Mouse (Mus musculus) heart, adult 2 months (tissue): Measurements from ENCODE around the gene Ahcyl2. TPM values are rescaled to one million over a fixed set of nuclear protein-coding genes. Genes with fewer than 3 reads are reported as not detected.

Source experiments
- DNase-seq, 2 experiments: peaks; one replicate each; pipeline ENCODE4 v3.0.0; 2021
- H3K27ac ChIP-seq: fragments of 200-600 bp; 2 replicates; pipeline ENCODE4 v1.8.1; 2022
- H3K27me3 ChIP-seq: fragments of 200-500 bp; 2 replicates; pipeline ENCODE4 v1.6.1; 2012; ENCODE audit warnings: mild to moderate bottlenecking, low read length, inconsistent platforms, mixed read lengths; ENCODE audit not compliant: control insufficient read depth, insufficient read depth
- H3K36me3 ChIP-seq: fragments of 200-500 bp; 2 replicates; pipeline ENCODE4 v1.6.1; 2012; ENCODE audit warnings: low read length, inconsistent platforms; ENCODE audit not compliant: control insufficient read depth, insufficient read depth
- H3K4me1 ChIP-seq: fragments of 200-500 bp; 2 replicates; pipeline ENCODE4 v1.6.1; 2011; ENCODE audit warnings: low read length; ENCODE audit not compliant: control insufficient read depth, insufficient read depth
- H3K4me3 ChIP-seq: fragments of 200-600 bp; 2 replicates; pipeline ENCODE4 v1.8.1; 2022
- H3K79me2 ChIP-seq: fragments of 200-500 bp; replicated peaks from 2 replicates; pipeline ENCODE4 v1.6.1; 2012; ENCODE audit warnings: mild to moderate bottlenecking, inconsistent platforms, low read length, moderate library complexity, mixed read lengths; ENCODE audit not compliant: control insufficient read depth, insufficient read depth
- H3K9ac ChIP-seq: fragments of 200-500 bp; 2 replicates; pipeline ENCODE4 v1.6.1; 2012; ENCODE audit warnings: low read depth, mild to moderate bottlenecking, control low read depth, inconsistent platforms, low read length, mixed read lengths
- CTCF ChIP-seq: fragments of 200-600 bp; IDR thresholded peaks from 2 replicates; pipeline ENCODE4 v1.8.1; 2022; ENCODE audit warnings: antibody characterized with exemption, mild to moderate bottlenecking, moderate library complexity
- EP300 ChIP-seq: fragments of 200-500 bp; IDR thresholded peaks from 2 replicates; pipeline ENCODE4 v1.6.1; 2011; ENCODE audit warnings: low read depth, low read length, control low read depth; ENCODE audit not compliant: insufficient read depth
- POLR2A ChIP-seq: fragments of 200-500 bp; IDR thresholded peaks from 2 replicates; pipeline ENCODE4 v1.6.1; 2011; ENCODE audit warnings: mild to moderate bottlenecking, low read depth, low read length, control low read depth; ENCODE audit not compliant: insufficient read depth
- WGBS: fragments of 180-500 bp; shearing (Covaris S2); methylation state at CpG from one replicate; pipeline ENCODE4 v1.1.7; 2018; 5-methylcytosine and 5-hydroxymethylcytosine counted together
- intact Hi-C: fragments of 180-260 bp; cut with DNase I; formaldehyde crosslinking; loops from one replicate; pipeline ENCODE4 v1.15.1; 2025
- polyA plus RNA-seq: library from polyadenylated mRNA; depleted of rRNA; stranded (reverse); fragments of >200 nt; gene quantifications from 2 replicates; pipeline ENCODE4 v1.2.3, GENCODE M21; 2012
- total RNA-seq, 2 experiments: library from RNA; stranded (reverse); gene quantifications; 2 replicates each; pipeline ENCODE4 v1.2.3; 2021

The Ahcyl2 gene
- total and polyA plus RNA-seq, 3 experiments: 10.5 to 15.6 (median 14.7) TPM

DNA sequence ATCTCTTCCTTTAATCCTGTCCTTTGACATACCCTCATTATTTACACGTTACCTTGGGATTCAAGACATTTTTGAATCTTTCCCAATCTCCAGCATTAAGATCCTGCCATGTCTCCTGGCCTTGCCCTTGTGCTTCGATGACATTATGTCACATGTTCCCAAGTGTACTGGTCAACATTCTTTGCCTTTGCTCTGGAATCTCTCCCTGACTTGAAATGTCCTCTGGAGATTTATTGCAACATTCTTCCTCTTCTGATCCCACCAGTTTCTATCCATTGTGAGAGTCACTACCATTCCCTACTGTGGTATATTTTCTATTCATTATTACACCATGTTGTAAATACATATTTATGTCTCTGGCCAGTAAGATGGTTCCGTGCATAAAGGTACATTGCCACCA lies 53.1 kb downstream of the Ahcyl2 start:
- Histone ChIP-seq H3K4me1 (peaks cover 3% of the 10 kb centered on the region; the same call in 1 of the 2 replicates), H3K79me2 (no peaks in the 10 kb centered on the region), H3K4me3 (no peak overlapping the region), H3K27ac (no peak overlapping the region), H3K9ac (no peak overlapping the region), H3K27me3 (no peaks in the 10 kb centered on the region), H3K36me3 (no peaks in the 10 kb centered on the region)
- 79% methylated on average over 3 of the region's 3 CpGs for WGBS
- no peak for DNase-seq
- TF ChIP-seq POLR2A: no peak
- no peak for TF ChIP-seq CTCF
- TF ChIP-seq EP300: no peak
- intact Hi-C loops: no loop called here

DNA sequence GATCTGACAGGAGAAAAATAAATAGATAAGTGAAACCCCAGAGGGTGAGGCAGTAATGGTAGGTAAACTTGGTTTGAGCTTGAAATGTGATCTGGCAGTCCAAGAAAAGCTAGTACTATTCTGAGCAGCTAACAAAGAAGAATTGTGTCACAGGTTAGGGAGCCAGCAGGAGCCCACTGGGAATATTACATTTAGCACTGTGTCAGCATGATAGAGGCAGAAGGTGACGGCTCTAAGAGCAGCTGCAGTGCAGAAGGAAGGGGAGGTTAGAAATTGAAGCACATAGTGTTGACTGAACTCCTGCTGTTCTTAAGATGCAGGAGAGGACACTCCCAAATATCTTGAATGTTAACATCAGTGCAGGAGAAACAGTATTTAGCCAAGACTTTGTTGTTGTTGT lies 54.0 kb downstream of the Ahcyl2 start:
- Histone ChIP-seq H3K27me3 (no peaks in the 10 kb centered on the region), H3K27ac (no peak overlapping the region), H3K79me2 (no peaks in the 10 kb centered on the region), H3K4me3 (no peak overlapping the region), H3K36me3 (no peaks in the 10 kb centered on the region), H3K4me1 (peaks cover 3% of the 10 kb centered on the region; the same call in 1 of the 2 replicates), H3K9ac (no peak overlapping the region)
- DNase-seq: no peak
- 34% methylated on average over 1 of the region's 1 CpGs for WGBS
- intact Hi-C loops: no loop called here
- TF ChIP-seq POLR2A: no peak
- TF ChIP-seq CTCF: no peak
- no peak for TF ChIP-seq EP300

- Histone ChIP-seq H3K27me3 (no peaks in the 10 kb centered on the region), H3K4me3 (no peak overlapping the region), H3K9ac (no peak overlapping the region), H3K36me3 (no peaks in the 10 kb centered on the region), H3K27ac (no peak overlapping the region), H3K4me1 (peaks cover 3% of the 10 kb centered on the region; the same call in 1 of the 2 replicates), H3K79me2 (no peaks in the 10 kb centered on the region)
- no peak for DNase-seq
- TF ChIP-seq CTCF (no peak), EP300 (no peak), POLR2A (no peak)
- 30% methylated on average over 2 of the region's 2 CpGs for WGBS
- intact Hi-C loops: no loop called here
Observed at GRCm38 (mm10) chr6:29825302-29825701, 57.5 kb downstream of the Ahcyl2 start.

DNA sequence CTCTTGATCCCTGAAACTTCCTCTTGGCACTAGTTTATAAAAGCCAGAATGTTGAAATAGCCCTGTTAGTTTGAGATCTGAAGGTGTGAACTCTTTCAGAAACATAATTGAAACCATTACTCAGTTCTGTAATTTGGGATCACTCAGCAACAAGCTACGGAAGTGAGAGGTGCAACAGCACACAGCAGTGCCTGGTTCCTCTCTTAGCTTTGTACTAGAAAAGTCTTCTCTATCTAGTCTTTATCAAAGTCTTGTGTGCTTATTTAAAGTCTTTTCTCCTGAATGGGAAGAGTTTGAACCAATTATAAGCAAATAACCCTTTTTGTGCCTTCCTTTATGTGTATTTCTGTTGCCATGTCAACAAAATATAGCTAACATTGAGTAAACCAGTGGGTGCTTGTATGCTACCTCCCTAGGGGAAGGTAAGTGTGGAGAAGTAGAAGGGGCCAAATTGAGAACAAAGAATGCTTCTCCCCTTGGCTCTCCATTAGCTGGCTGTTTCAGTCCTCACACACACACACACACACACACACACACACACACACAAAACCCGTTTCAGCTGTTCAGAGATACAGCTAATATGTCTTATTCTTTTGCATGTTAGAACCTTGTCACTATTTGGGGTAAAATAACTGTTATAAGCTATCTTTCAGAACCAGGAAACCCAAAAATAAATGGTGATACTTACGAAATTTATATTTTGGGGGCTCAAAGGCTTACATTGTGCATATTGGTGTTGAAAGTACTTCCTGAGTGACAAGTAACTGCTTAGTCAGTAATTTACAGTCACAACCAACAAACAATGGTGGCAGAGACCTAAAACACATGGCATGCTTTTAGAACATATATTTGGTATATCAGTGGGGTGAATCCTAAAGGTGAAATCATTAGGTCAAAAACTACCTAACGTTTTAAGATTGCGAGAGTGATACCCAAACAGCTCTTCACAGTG lies 59.8 kb downstream of the Ahcyl2 start:
- no peaks in the 10 kb centered on the region for H3K36me3 ChIP-seq
- no peak overlapping the region for H3K9ac ChIP-seq
- H3K27me3 ChIP-seq: no peaks in the 10 kb centered on the region
- no peak for TF ChIP-seq EP300
- TF ChIP-seq CTCF: no peak
- no peak for TF ChIP-seq POLR2A
- no peaks in the 10 kb centered on the region for H3K79me2 ChIP-seq
- no peak for DNase-seq
- no peak overlapping the region for H3K4me3 ChIP-seq
- 82% methylated on average over 5 of the region's 5 CpGs for WGBS
- no peaks in the 10 kb centered on the region for H3K4me1 ChIP-seq
- intact Hi-C loops: no loop called here
- no peak overlapping the region for H3K27ac ChIP-seq

DNA sequence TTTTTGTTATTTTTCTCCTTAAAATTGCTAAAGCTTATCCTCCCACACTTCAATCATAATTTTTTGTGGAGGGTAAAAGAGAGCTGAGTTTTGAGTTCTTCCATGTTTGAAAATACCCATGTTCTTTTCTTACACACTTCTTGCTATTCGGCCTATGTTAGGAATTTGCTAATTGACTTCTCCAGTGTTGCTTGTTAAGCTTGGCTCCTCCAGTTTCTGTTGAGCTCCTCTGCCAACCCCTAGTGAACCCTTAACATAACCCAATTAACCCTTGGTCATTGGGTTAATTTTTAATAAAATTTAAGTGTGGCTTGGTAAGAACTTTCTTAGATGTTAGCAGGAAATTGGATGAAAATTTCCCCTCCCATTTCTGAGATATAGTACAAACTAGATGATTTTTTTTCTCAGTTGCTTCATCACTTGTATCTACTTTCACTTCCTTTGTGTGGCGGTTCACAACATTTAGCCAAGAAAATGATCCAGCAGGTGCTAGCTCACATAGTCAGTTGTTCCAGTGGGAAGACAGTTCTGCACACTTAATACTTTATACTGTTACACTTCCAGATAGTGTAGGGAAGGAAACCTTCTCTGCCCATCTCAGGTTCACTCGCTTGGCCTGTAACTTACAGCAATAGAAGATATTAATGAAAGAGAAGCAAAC lies 60.9 kb downstream of the Ahcyl2 start:
- H3K4me1 ChIP-seq: no peaks in the 10 kb centered on the region
- 74% methylated on average over 3 of the region's 3 CpGs for WGBS
- no peak for DNase-seq
- no peak overlapping the region for H3K27ac ChIP-seq
- no peaks in the 10 kb centered on the region for H3K36me3 ChIP-seq
- H3K4me3 ChIP-seq: no peak overlapping the region
- intact Hi-C loops: no loop called here
- no peaks in the 10 kb centered on the region for H3K79me2 ChIP-seq
- H3K27me3 ChIP-seq: no peaks in the 10 kb centered on the region
- TF ChIP-seq CTCF (no peak), EP300 (no peak), POLR2A (no peak)
- H3K9ac ChIP-seq: no peak overlapping the region

GRCm38 (mm10) chr6:29832356-29832755 lies 64.5 kb downstream of the Ahcyl2 start:
- Histone ChIP-seq H3K27ac (no peak overlapping the region), H3K9ac (no peak overlapping the region), H3K4me3 (no peak overlapping the region), H3K36me3 (no peaks in the 10 kb centered on the region), H3K79me2 (no peaks in the 10 kb centered on the region; the same call in 1 of the 2 replicates), H3K4me1 (no peaks in the 10 kb centered on the region; the same call in 1 of the 2 replicates), H3K27me3 (no peaks in the 10 kb centered on the region)
- WGBS: 89% methylated on average over 4 of the region's 4 CpGs
- TF ChIP-seq POLR2A (no peak), CTCF (no peak), EP300 (no peak)
- no peak for DNase-seq
- intact Hi-C loops: loop anchor here (5.0 kb wide), 1 partner anchor 250 kb away; no protein-coding TSS in a partner anchor
